Mouse (Mus musculus) hindbrain, embryonic 11.5 days (tissue): Measurements from ENCODE around the gene Wdr78. TPM values are rescaled to one million over a fixed set of nuclear protein-coding genes. Genes with fewer than 3 reads are reported as not detected.

Experiments
- ATAC-seq: fragments of 200-750 bp; cut with Nextera tagmentation; 2 replicates; pipeline ENCODE4 v1.8.0; 2017; ENCODE audit warnings: mild to moderate bottlenecking, moderate TSS enrichment, moderate library complexity; ENCODE audit not compliant: low FRiP score
- DNase-seq: peaks from one replicate; pipeline ENCODE4 v3.0.0-alpha.2; 2015; ENCODE audit warnings: low spot score
- H3K27ac ChIP-seq: fragments of 300-500 bp; sonication (generic); 2 replicates; pipeline ENCODE4 v1.5.1; 2014; ENCODE audit warnings: mild to moderate bottlenecking, low read depth, low read length
- H3K27me3 ChIP-seq: fragments of 300-500 bp; sonication (generic); 2 replicates; pipeline ENCODE4 v1.6.1; 2014; ENCODE audit warnings: mild to moderate bottlenecking, low read length, moderate library complexity, mixed read lengths; ENCODE audit not compliant: control insufficient read depth, insufficient read depth
- H3K36me3 ChIP-seq: fragments of 300-500 bp; sonication (generic); 2 replicates; pipeline ENCODE4 v1.6.1; 2014; ENCODE audit warnings: mild to moderate bottlenecking, low read length, moderate library complexity, mixed read lengths; ENCODE audit not compliant: control insufficient read depth, insufficient read depth
- H3K4me1 ChIP-seq: fragments of 300-500 bp; sonication (generic); replicated peaks from 2 replicates; pipeline ENCODE4 v1.6.1; 2014; ENCODE audit warnings: low read length, mixed read lengths; ENCODE audit not compliant: control insufficient read depth, insufficient read depth
- H3K4me2 ChIP-seq: fragments of 300-500 bp; sonication (generic); replicated peaks from 2 replicates; pipeline ENCODE4 v1.6.1; 2014; ENCODE audit warnings: mild to moderate bottlenecking, low read depth, low read length
- H3K4me3 ChIP-seq: fragments of 300-500 bp; sonication (generic); 2 replicates; pipeline ENCODE4 v1.5.1; 2014; ENCODE audit warnings: low read depth, low read length
- H3K9ac ChIP-seq: fragments of 300-500 bp; sonication (generic); 2 replicates; pipeline ENCODE4 v1.6.1; 2014; ENCODE audit warnings: low read depth, low read length
- H3K9me3 ChIP-seq: fragments of 300-500 bp; sonication (generic); 2 replicates; pipeline ENCODE4 v1.6.1; 2016; ENCODE audit warnings: low read length; ENCODE audit not compliant: control insufficient read depth
- WGBS: fragments of 180-500 bp; shearing (Covaris S2); extraction: QIAGEN DNeasy Blood & Tissue Kit; methylation state at CpG from one replicate; pipeline ENCODE4 v1.1.7; 2014; 5-methylcytosine and 5-hydroxymethylcytosine counted together
- polyA plus RNA-seq: library from polyadenylated mRNA; unstranded; fragments of >200 nt; fragmentation: Nextera tagmentation; extraction: Ambion mirVana; gene quantifications from 2 replicates; pipeline ENCODE4 v1.2.1, GENCODE M21; 2014

Wdr78 gene
- polyA plus RNA-seq, 1 experiment from 2014 or later, result 6.7 TPM

DNA sequence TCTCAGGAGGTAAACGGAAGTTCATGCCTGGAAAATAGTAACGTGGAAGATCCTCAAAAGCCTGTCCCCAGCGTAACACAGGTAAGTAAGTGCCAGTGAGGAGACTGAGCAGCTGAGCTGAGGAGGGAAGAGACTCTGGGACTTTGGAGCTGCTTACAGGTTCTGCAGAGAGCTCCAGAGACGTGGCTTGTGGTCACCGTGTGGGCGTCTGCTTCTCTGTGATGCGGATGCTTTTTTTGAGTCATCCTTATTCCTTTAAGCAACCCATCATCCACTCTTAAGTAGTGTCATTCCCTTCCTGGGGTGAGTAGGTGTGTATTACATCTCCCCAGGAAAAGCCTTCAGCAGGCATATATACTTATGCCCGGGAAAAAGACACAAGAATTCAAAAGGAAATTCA lies 18.4 kb downstream of the Wdr78 start:
- ATAC-seq, result no peak

DNA sequence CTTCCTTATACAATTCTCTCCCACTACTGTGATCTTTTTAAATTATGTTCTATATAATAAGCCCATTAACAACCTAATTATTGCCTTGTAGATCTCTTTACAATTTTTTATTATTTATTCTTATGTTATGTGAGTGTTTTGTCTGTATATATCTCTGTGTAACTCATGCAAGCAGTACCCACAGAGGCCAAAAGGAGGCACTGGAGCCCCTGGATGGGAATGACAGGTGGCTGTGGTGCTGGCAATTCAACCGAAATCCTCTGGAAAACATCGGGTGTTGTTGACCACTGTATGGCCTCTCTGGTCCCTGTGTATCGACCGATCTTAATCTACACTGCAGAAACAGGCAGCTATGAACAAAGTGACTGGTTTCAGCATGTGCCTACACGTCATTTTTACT lies 29.1 kb downstream of the Wdr78 start:
- no peaks in the 10 kb centered on the region for H3K9me3 ChIP-seq
- no peak overlapping the region for H3K4me3 ChIP-seq
- WGBS, result 90% methylated on average over 5 of the region's 5 CpGs
- H3K4me2 ChIP-seq, result no peak overlapping the region
- no peaks in the 10 kb centered on the region for H3K27me3 ChIP-seq
- no peak overlapping the region for H3K27ac ChIP-seq
- no peaks in the 10 kb centered on the region for H3K36me3 ChIP-seq
- no peak overlapping the region for H3K9ac ChIP-seq
- ATAC-seq (no peak), DNase-seq (no peak)
- H3K4me1 ChIP-seq, result no peaks in the 10 kb centered on the region

More for the DNA sequence above, 18.4 kb downstream of the Wdr78 start:
- no peak overlapping the region for H3K9ac ChIP-seq
- no peak overlapping the region for H3K27ac ChIP-seq
- H3K4me1 ChIP-seq, result no peaks in the 10 kb centered on the region
- H3K4me3 ChIP-seq, result no peak overlapping the region
- no peak overlapping the region for H3K4me2 ChIP-seq
- H3K36me3 ChIP-seq, result no peaks in the 10 kb centered on the region
- DNase-seq, result no peak
- H3K27me3 ChIP-seq, result no peaks in the 10 kb centered on the region
- WGBS, result 87% methylated on average over 8 of the region's 8 CpGs
- no peaks in the 10 kb centered on the region for H3K9me3 ChIP-seq

DNA sequence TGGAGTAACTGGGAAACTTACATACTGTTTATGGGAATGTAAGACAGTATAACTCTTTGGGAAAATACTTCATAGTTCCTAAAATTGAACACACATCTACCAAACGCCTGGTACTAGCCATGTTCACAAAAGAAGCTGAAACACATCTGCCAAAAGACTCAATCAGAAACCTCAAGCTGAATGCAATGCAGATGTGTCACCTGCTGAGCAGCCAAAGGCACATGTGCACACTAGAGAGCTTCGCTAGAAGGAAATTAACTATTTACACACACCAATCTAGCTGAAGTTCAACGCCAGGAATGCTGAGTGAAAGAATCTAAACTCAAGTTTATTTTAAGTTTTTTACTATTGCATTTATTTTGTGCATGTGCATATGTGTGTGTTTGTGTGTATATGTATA lies 43.7 kb downstream of the Wdr78 start:
- ATAC-seq, result no peak
- H3K9ac ChIP-seq, result no peak overlapping the region
- 77% methylated on average over 3 of the region's 3 CpGs for WGBS
- H3K27me3 ChIP-seq, result no peaks in the 10 kb centered on the region
- no peak overlapping the region for H3K4me3 ChIP-seq
- no peak overlapping the region for H3K27ac ChIP-seq
- H3K9me3 ChIP-seq, result no peaks in the 10 kb centered on the region
- no peaks in the 10 kb centered on the region for H3K36me3 ChIP-seq
- no peaks in the 10 kb centered on the region for H3K4me1 ChIP-seq
- DNase-seq, result no peak
- H3K4me2 ChIP-seq, result no peak overlapping the region

DNA sequence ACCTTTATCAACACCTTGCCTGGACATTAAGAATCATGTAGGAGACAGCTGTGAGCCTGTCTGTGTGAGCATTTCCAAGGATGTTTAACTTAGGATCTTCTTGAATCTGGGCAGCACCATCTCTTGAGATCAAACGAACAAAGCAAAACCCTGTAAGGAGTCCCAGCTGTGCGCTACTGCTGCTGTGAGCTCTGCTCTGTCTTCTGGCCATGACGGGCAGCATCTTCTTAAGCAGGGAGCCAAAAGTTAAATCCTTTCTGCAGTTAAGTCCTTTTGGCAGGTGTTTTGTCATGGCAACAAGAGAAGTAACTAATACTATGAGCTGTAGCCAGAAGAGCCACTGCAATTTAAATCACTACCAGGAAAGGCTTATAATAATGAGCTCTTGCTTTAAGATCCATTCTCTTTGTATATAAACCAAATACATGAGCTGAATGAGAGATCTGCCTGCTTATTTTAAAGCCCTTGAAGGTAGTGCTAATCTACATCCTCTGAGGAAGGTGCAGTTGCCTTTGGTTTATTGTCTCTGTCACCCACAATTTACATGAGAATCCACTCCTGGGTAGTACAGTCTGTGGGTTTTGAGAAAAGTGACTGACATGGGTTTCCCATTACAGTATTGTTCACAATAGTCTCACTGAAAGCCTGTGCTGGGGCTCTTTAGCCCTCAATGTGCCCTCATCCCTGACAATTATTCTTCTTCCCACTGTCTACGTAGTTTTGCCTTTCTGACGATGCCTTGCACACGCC lies 46.3 kb downstream of the Wdr78 start:
- DNase-seq (no peak), ATAC-seq (no peak)
- no peak overlapping the region for H3K27ac ChIP-seq
- no peaks in the 10 kb centered on the region for H3K9me3 ChIP-seq
- H3K4me2 ChIP-seq, result no peak overlapping the region
- WGBS, result 62% methylated on average over 6 of the region's 6 CpGs
- H3K9ac ChIP-seq, result no peak overlapping the region
- no peak overlapping the region for H3K4me3 ChIP-seq
- no peaks in the 10 kb centered on the region for H3K27me3 ChIP-seq
- H3K36me3 ChIP-seq, result no peaks in the 10 kb centered on the region
- H3K4me1 ChIP-seq, result no peaks in the 10 kb centered on the region

DNA sequence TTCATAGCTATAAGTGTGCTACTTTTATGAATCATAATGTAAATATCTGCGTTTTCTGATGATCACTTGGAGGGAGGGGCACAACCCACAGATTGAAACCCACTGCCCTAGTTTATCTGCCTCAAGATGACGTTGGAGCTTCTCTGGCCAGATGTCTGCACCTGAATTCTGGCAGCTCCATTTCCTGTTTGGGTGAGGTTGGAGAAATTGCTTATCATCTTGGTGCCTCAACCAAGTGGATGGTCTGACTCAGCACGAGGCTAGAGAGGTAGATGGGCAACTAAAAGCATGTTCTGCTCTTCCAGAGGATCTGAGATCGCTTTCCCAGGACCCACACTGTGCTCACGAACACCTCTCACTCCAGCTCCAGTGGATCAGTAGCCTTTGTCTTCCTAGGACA lies 49.4 kb downstream of the Wdr78 start:
- 84% methylated on average over 5 of the region's 5 CpGs for WGBS
- Histone ChIP-seq H3K9ac (no peak overlapping the region), H3K4me1 (no peaks in the 10 kb centered on the region), H3K9me3 (no peaks in the 10 kb centered on the region), H3K27me3 (no peaks in the 10 kb centered on the region), H3K4me2 (no peak overlapping the region), H3K36me3 (no peaks in the 10 kb centered on the region), H3K4me3 (no peak overlapping the region), H3K27ac (no peak overlapping the region)
- ATAC-seq, result no peak
- DNase-seq, result no peak

DNA sequence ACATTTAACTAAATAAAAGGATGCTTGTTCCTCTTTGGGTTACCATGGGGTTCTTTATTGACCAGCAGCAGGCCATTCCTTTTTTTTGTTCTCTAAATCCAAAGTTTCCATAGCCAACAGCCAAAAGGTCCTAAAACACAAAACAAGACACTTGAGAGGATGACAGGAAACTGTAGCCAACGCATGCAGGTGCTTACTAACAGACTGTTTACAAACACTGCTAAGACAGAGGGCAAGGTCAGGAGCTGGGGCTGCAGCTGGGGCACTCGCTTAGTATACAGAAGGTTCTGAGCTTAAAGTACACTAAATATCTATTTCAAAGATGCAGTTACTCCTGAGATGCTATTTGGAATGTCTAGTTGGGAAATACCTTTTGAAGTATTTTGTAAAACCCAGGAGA lies 49.9 kb downstream of the Wdr78 start:
- H3K9me3 ChIP-seq, result no peaks in the 10 kb centered on the region
- H3K4me1 ChIP-seq, result no peaks in the 10 kb centered on the region
- H3K4me3 ChIP-seq, result no peak overlapping the region
- WGBS, result 85% methylated on average over 2 of the region's 2 CpGs
- H3K9ac ChIP-seq, result no peak overlapping the region
- no peak overlapping the region for H3K4me2 ChIP-seq
- no peak overlapping the region for H3K27ac ChIP-seq
- no peaks in the 10 kb centered on the region for H3K36me3 ChIP-seq
- DNase-seq (no peak), ATAC-seq (no peak)
- no peaks in the 10 kb centered on the region for H3K27me3 ChIP-seq

DNA sequence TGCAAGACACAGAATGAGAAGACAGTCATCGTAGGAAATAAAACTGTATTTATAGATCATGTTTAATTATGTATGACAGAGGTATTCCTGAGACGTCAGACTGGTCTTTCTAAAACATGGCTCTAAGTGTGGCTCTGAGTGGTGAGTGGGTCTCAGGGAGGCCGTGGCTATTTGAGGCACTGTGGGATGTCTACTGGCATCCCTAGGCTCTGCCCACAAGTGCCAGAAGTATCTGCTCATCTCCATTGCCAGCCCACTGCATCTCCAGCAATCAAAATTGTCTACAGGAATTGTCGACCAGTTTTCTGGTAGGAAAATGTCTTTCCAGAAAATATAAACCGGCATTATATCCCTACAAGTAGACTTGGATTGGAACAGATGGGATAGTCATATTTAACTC lies 57.4 kb downstream of the Wdr78 start:
- Histone ChIP-seq H3K4me3 (no peak overlapping the region), H3K27ac (no peak overlapping the region), H3K4me1 (no peaks in the 10 kb centered on the region), H3K36me3 (no peaks in the 10 kb centered on the region), H3K9ac (no peak overlapping the region), H3K4me2 (no peak overlapping the region), H3K9me3 (no peaks in the 10 kb centered on the region), H3K27me3 (no peaks in the 10 kb centered on the region)
- 92% methylated on average over 5 of the region's 5 CpGs for WGBS
- ATAC-seq (no peak), DNase-seq (no peak)

DNA sequence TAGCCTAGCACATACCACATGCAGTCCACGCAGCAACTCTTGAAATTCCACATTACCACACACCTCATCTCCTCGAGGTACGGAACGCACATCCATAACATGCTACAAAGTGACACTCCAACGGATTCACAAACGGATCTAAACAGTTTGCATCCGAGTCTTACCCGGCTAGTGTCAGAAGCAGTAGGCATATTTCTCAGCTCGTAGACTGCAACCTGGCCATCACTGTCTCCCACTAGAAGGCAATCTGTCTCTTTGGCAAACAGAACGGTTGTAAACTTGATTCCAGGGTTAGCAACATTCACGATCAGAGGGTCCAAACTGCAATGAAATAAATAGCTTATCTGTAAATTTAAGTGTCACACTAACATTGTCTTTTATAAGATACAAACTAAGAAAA lies 66.3 kb downstream of the Wdr78 start:
- H3K36me3 ChIP-seq, result no peaks in the 10 kb centered on the region
- H3K4me3 ChIP-seq, result no peak overlapping the region
- no peak overlapping the region for H3K4me2 ChIP-seq
- H3K9me3 ChIP-seq, result no peaks in the 10 kb centered on the region
- no peaks in the 10 kb centered on the region for H3K4me1 ChIP-seq
- 87% methylated on average over 11 of the region's 11 CpGs for WGBS
- ATAC-seq (no peak), DNase-seq (no peak)
- no peak overlapping the region for H3K27ac ChIP-seq
- H3K9ac ChIP-seq, result no peak overlapping the region
- H3K27me3 ChIP-seq, result no peaks in the 10 kb centered on the region

DNA sequence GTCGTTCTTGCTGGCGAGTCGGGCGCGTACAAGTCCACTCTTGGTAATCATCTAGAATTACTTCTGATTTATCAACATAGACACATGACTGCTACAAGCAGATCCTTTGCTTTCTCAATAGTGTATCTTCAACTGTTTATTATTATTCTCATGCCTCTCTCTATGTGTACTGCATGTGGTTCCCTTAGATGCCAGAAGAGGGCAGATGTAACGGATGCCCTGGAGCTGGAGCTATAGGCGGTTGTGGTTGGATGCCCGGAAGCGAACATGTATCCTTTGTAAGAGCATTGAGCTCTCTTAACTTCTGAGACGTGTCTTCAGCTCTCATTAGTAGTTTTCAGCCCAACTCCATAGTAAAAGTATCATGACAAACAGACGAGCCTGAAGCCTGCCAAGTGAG lies 71.4 kb downstream of the Wdr78 start:
- H3K27ac ChIP-seq, result no peak overlapping the region
- H3K4me1 ChIP-seq, result no peaks in the 10 kb centered on the region
- H3K27me3 ChIP-seq, result no peaks in the 10 kb centered on the region
- ATAC-seq (no peak), DNase-seq (no peak)
- 91% methylated on average over 11 of the region's 11 CpGs for WGBS
- no peak overlapping the region for H3K9ac ChIP-seq
- no peaks in the 10 kb centered on the region for H3K36me3 ChIP-seq
- H3K4me3 ChIP-seq, result no peak overlapping the region
- H3K4me2 ChIP-seq, result no peak overlapping the region
- H3K9me3 ChIP-seq, result no peaks in the 10 kb centered on the region
